Mouse (Mus musculus): Measurements from ENCODE around the gene Gabra2. TPM values are rescaled to one million over a fixed set of nuclear protein-coding genes. Genes with fewer than 3 reads are reported as not detected.

The Gabra2 gene
- polyA plus RNA-seq, 1 experiment from 2014 or later = 0.15 TPM

GRCm38 (mm10) chr5:71037352-71037751 lies 58.3 kb downstream of the Gabra2 start:
- Histone ChIP-seq H3K27me3 (replicated peaks) (no peaks in the 10 kb centered on the region), H3K4me2 (no peak overlapping the region), H3K4me1 (no peaks in the 10 kb centered on the region), H3K27ac (no peak overlapping the region), H3K36me3 (no peaks in the 10 kb centered on the region), H3K9ac (no peak overlapping the region), H3K9me3 (replicated peaks) (no peaks in the 10 kb centered on the region), H3K4me3 (no peak overlapping the region)
- no peak for ATAC-seq
- WGBS (ENCODE audit: insufficient replicate concordance) = 55% methylated on average over 3 of the region's 3 CpGs

GRCm38 (mm10) chr5:71025956-71026355 lies 69.7 kb downstream of the Gabra2 start:
- no peaks in the 10 kb centered on the region for H3K36me3 ChIP-seq

GRCm38 (mm10) chr5:71011751-71012150 lies 83.9 kb downstream of the Gabra2 start:
- Histone ChIP-seq H3K4me1 (no peaks in the 10 kb centered on the region), H3K36me3 (no peaks in the 10 kb centered on the region), H3K27me3 (replicated peaks) (no peaks in the 10 kb centered on the region), H3K9me3 (replicated peaks) (no peaks in the 10 kb centered on the region), H3K4me2 (no peak overlapping the region), H3K4me3 (no peak overlapping the region), H3K27ac (no peak overlapping the region), H3K9ac (no peak overlapping the region)
- no peak for ATAC-seq
- WGBS (ENCODE audit: insufficient replicate concordance) = 69% methylated on average over 2 of the region's 2 CpGs

More at GRCm38 (mm10) chr5:71025956-71026355, 69.7 kb downstream of the Gabra2 start:
- no peak overlapping the region for H3K9ac ChIP-seq
- H3K27me3 ChIP-seq (replicated peaks) = no peaks in the 10 kb centered on the region
- ATAC-seq = no peak
- 55% methylated on average over 4 of the region's 4 CpGs for WGBS (ENCODE audit: insufficient replicate concordance)
- no peak overlapping the region for H3K27ac ChIP-seq
- H3K4me1 ChIP-seq = no peaks in the 10 kb centered on the region
- no peak overlapping the region for H3K4me3 ChIP-seq
- no peaks in the 10 kb centered on the region for H3K9me3 ChIP-seq (replicated peaks)
- no peak overlapping the region for H3K4me2 ChIP-seq

- Histone ChIP-seq H3K27ac (no peak overlapping the region), H3K9ac (no peak overlapping the region), H3K27me3 (replicated peaks) (no peaks in the 10 kb centered on the region), H3K9me3 (replicated peaks) (no peaks in the 10 kb centered on the region), H3K36me3 (no peaks in the 10 kb centered on the region), H3K4me3 (no peak overlapping the region), H3K4me2 (no peak overlapping the region), H3K4me1 (no peaks in the 10 kb centered on the region)
- ATAC-seq = no peak
- WGBS (ENCODE audit: insufficient replicate concordance) = 53% methylated on average over 2 of the region's 2 CpGs
Observed at GRCm38 (mm10) chr5:71011271-71011670, 84.4 kb downstream of the Gabra2 start.

- Histone ChIP-seq H3K4me2 (no peak overlapping the region), H3K27me3 (replicated peaks) (no peaks in the 10 kb centered on the region), H3K4me1 (no peaks in the 10 kb centered on the region), H3K9ac (no peak overlapping the region), H3K4me3 (no peak overlapping the region), H3K36me3 (no peaks in the 10 kb centered on the region), H3K27ac (no peak overlapping the region), H3K9me3 (replicated peaks) (no peaks in the 10 kb centered on the region)
- WGBS (ENCODE audit: insufficient replicate concordance) = 73% methylated on average over 3 of the region's 3 CpGs
- ATAC-seq = no peak
Observed at GRCm38 (mm10) chr5:71010797-71011196, 84.9 kb downstream of the Gabra2 start.

- H3K4me1 ChIP-seq = no peaks in the 10 kb centered on the region
- 63% methylated on average over 13 of the region's 13 CpGs for WGBS (ENCODE audit: insufficient replicate concordance)
Observed at GRCm38 (mm10) chr5:70995617-70996325, 99.9 kb downstream of the Gabra2 start.

GRCm38 (mm10) chr5:70993281-70993680 lies 102.4 kb downstream of the Gabra2 start:
- WGBS (ENCODE audit: insufficient replicate concordance) = 44% methylated on average over 2 of the region's 2 CpGs
- no peak overlapping the region for H3K4me3 ChIP-seq
- H3K36me3 ChIP-seq = no peaks in the 10 kb centered on the region
- H3K4me1 ChIP-seq = no peaks in the 10 kb centered on the region
- ATAC-seq = no peak
- no peak overlapping the region for H3K4me2 ChIP-seq
- no peak overlapping the region for H3K9ac ChIP-seq
- H3K27me3 ChIP-seq (replicated peaks) = no peaks in the 10 kb centered on the region
- no peaks in the 10 kb centered on the region for H3K9me3 ChIP-seq (replicated peaks)
- H3K27ac ChIP-seq = no peak overlapping the region

More at GRCm38 (mm10) chr5:70995617-70996325, 99.9 kb downstream of the Gabra2 start:
- Histone ChIP-seq H3K9me3 (replicated peaks) (no peaks in the 10 kb centered on the region), H3K9ac (no peak overlapping the region), H3K36me3 (no peaks in the 10 kb centered on the region), H3K27me3 (replicated peaks) (no peaks in the 10 kb centered on the region), H3K27ac (no peak overlapping the region), H3K4me3 (no peak overlapping the region), H3K4me2 (no peak overlapping the region)
- no peak for ATAC-seq

GRCm38 (mm10) chr5:70990891-70991290 lies 104.8 kb downstream of the Gabra2 start:
- WGBS (ENCODE audit: insufficient replicate concordance) = 69% methylated on average over 3 of the region's 3 CpGs
- Histone ChIP-seq H3K4me1 (no peaks in the 10 kb centered on the region), H3K4me3 (no peak overlapping the region), H3K4me2 (no peak overlapping the region), H3K36me3 (no peaks in the 10 kb centered on the region), H3K9me3 (replicated peaks) (no peaks in the 10 kb centered on the region), H3K27me3 (replicated peaks) (no peaks in the 10 kb centered on the region), H3K27ac (no peak overlapping the region), H3K9ac (no peak overlapping the region)
- ATAC-seq = no peak
